Mouse (Mus musculus) frontal cortex, postnatal 14 days (tissue): ENCODE measurements at regions not wholly inside any gene's neighbourhood (a gene's known extent, or its start where the extent isn't known, plus 50 kb on each side); places are given as distances from the start of the nearest gene placed in this dataset.
A peak's percentile ranks its signal among the peaks of the same experiment; 100 is the strongest.

Source experiments
- DNase-seq, 2 experiments: peaks; one replicate each; pipeline ENCODE4 v3.0.0; 2022; ENCODE audit warnings: low spot score in 2 of 2

DNA sequence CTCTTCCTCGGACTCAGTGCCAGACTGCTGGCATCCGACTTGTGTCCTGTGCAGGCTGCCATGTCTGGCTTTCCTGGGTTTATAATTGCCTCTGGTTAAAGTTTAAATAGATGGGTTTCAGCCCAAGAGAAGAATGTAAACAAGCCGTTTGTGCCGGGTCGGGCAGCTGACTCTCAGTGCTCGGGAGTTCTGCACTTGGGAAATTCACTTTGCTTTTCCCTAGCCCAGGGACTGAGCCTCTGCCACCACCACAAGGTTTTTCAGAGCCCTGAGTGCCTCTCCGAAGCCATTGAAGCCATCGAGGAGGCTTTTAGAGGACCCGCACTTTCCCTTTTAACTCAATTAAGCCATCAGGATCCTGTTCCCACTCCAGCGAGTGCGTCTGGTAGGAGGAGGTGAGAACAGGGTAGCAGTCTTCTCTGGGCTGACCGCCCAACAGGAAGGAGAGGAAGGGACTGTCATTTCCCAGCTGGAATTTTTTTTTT, 80.8 kb upstream of the Mkln1 start:
- DNase-seq = no peak

DNA sequence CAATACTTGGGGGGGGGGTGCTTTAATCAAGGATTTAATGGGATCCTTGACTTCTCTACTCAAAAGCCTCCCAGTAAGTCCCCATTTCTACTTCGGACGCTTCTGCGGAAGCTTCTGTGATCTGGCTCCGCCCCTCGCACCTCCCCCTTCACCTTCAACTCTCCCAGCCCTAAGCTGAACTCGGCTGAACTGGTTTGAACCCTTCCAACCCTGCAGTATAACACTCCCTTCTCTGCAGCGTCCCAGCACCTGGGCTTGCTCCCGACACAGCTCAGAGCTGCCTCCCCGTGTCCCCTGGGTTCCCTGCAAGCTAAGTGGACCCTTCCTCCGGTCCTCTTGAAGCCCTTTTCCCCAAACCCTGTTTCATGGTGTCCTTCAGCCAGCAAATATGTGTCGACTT, 80.0 kb upstream of the Mkln1 start:
- DNase-seq = no peak

DNA sequence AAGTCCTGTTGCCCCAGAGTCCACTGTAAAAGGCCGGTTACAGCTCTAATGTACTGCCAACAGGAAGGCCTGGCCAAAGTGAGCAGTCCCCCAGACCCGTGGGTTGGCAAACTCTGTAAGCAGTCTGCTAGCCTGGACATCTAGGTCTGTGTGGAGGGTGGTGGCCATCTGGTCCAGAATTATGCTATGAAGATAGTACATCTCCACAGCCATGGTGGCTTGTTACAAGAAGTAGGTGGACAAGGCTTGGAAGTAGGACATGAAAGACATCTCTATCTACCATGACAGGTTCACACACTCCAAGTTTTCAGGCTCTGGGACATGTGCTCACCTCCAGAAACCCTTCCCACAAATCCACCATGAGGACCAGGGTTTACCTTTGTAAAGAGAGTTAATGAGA, 79.1 kb upstream of the Mkln1 start:
- DNase-seq = no peak

DNA sequence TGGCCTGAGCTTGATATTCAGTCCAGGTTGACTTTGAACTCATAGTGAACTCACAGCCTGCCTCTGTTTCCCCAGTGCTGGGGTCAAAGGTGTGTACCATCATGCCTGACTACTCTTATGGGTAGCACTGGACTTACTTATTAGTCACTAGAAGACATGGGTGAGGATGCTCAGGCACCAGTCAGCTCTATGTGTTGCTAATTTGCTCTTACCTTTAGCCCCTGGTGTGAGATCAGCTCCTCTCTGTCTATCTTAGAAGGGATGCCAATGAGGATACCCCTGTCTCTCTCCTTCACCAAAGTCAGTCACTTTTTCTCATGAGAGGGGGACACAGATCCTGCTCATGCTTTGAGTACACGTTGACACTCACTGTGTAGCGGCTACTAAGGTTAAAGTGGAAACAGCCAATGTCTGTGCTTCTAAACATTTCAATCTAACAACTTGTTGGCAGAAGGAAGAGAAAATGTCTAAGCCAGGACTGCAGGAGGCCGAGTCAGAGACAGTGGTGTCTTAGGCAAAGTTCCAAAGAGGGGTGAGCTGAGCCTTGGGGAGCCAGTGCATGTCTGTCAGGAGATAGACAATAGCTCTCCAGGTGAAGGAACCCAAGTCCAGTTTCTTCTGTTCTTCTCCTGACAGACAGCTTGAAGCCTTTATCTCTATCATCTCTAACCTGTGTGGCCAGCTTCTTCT, 78.2 kb upstream of the Mkln1 start:
- no peak for DNase-seq

DNA sequence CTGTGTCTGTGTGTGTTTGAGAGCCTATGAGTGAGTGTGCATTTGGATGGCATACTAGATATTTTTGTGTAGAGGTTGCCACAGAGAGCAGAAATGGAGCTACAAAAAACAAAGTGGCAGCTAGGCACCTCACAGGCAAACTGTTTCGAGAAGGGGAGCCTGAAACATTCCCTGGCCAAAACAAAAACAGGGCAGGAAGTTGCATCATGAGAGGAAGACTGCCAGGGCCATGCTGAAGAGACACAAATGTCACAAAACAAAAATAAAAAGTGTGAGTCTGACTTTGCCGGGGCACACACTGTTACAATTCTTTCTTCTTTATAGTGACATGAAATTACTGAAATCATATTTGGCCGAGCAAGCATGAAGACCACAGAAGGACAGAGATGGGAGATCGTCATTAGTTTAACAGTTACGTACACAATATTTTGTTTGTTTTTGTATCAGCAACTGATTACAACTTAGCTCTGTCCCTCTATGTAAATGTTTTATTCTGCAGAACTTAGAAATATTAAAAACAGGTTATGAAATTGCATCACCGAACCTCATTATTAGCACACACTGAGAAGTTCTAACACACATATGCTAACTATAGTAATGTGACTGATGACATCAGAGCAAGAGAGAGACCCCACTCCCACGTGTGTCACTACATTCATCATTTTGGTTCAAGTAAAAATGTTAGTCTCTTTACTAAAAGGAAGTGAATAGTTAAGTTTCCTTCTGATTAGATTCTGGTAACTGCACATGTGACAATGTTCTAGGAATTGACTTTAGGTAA, 77.3 kb upstream of the Mkln1 start:
- DNase-seq = no peak

DNA sequence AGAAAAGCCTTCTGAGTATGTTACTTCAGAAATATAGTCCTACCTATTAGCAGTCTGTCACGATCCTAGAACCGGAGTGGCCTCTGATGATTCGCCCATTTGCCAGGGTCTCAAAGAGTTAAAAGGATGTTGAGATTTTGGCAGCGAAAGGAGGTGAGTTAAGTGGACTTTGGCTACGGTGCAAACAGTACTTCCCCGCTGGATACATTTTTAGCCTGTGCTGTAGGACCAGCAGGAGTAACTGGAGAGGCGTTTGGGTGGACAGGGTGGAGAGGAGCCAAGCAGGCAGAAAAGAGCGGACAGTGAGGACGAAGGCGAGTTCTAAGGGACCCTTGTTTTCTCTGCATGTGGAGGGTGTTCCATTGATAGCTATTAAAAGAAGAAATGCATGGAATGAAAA, 76.6 kb upstream of the Mkln1 start:
- DNase-seq = no peak

DNA sequence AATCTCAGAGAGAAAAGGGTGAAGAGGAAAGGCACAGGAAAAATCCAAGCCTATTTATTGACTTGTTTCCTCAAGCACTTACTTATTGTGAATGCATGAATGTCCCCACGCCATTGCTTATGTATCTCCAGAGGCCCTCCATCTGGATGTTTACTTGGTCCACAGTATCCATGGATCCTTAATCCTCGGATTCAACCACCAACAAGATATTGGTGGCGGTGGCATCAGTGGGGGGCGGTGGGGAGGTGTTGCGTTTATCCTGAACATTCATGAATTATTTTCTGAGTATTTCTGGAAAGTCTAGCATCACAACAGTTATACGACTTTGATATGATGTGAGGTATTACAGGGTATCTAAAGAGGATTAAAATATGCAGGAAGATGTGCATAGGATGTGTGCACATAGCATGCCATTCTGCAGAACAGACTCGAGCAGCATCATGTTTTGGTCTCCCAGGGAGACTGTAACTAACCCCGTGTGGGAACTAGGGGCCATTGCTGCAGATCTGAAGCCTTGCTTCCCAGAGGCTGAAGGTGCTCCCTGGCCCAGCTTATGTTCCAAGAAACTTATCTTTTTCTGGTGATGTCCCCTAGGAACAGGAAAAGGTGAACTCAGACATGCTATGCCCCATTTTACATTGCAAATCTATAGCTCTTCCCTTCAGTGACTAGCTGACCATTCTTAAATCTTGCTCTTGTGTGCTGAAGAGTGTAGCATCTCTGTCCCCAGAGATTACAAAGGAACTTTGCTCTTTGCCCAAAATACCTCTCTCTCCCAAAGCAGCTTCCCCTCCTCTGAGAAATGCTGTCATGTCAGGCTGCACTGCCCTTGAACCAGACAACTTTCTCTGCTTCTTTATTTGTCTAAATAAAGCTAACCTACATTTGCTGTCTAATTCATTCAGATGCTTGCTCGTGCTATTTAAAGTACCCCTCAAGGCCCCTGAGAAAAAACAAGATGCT, 75.0 kb upstream of the Mkln1 start:
- DNase-seq = no peak

DNA sequence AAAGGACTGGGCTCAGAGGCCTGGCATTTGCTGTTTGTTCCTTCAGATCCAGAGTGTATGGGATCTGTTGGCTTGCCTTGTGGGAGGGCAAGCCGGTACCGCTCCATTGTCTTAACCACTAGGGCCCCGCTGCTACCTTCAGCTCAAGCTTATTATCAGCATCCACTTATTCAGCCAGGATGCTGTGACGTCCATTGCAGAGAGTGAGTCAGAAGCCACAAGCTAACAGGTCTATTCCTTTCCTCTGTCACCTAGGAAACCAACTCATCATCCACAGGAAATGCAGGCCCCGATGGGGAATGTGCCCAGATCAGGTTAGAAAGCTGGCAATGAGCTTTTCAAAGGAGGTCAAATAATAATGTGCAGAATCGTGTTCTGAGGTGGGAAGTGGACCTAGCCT, 73.8 kb upstream of the Mkln1 start:
- peak in 1 of 2 experiments; percentile 35 for DNase-seq

DNA sequence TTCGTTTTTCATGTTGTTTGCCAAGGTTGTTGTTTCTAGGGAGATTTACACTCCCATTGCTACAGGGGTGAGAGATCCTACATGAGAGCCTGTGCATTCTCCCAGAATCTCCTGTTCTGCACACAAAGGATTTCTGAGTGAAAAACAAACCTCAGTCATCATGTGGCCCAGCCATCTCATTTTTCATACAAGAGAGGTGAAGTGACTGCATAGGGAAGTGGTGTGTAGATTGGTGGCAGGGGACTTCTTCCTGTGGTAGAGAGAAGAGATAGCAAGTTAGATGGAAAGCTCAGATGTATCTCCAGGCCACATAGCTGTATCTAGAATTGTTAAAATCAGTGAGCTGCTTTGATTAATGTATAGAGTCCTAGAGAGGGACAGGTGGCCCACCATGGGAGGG, 72.9 kb upstream of the Mkln1 start:
- DNase-seq = no peak

DNA sequence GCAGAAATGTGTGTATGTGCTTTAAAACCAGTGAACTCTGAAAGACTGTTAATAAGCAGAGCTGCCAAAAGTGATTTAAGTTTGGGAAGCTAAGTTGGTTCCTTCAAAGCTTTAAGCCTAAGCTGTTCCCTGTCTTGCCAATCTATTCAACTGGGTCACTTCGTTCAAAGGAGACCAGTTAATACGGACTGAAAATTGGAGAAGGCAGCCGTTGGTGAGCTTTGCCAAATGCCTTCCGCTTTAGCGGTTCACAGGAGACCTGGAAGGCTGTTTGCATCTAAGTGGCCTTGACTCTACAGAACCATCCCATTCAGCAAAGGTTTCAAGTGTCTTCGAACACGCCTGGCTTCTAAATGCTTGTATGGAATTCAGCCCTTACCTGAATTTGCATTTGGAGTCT, 68.2 kb upstream of the Mkln1 start:
- no peak for DNase-seq

DNA sequence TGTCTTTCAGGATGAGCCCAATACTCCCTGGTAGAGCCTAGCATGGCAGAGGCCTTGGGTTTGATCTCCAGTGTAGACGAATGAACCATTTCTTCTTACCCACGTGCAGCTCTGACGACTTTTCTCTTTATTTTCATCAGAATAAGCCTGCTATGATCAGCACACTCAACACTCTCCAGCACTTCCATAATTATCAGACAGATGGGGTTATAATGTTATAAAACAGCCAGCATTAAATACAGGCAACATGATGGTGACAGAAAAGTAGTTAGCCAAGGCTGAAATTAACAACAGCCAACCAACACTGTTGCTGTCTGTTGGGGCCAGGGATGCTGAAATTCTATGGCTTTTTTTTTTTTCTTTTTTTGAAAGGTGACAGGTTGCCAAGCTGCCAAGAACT, 67.7 kb upstream of the Mkln1 start:
- no peak for DNase-seq

DNA sequence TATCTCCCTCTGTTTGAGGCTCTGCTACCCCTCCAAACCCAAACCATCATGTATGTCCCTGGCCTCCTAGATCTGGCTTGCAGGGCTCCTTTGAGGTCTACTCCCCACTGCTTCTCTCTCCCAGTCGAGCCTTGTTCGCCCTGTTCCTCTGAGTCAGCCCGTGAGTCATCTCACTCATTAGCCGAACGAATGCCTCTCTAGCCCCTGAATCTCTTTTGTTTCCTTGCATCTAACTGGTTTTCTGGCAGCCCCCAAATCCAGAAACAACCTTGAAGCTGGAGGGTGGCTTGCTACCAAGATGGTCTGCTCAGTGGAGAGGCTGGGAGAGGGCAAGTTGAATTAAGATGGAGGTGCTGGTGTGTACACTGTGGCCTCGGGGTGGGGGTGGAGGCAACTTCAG, 66.3 kb upstream of the Mkln1 start:
- no peak for DNase-seq

DNA sequence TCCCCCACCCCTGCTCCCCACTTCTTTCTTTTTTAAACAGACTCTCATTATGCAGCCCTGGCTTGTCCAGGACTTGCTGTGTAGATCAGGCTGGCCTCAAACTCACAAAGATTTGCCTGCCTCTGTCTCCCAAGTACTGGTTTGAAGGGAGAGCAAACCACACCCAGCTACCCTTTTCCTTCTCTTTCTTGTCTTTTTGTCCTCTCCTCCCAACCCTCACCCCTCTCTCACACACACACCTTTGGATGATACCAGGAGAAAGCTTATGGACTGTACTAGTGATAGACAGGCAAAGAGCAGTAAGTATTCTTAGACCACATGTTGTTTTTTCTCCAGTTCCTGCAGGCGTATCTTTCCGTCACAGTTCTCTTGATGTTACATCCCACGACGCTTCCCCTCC, 65.8 kb upstream of the Mkln1 start:
- DNase-seq = no peak

DNA sequence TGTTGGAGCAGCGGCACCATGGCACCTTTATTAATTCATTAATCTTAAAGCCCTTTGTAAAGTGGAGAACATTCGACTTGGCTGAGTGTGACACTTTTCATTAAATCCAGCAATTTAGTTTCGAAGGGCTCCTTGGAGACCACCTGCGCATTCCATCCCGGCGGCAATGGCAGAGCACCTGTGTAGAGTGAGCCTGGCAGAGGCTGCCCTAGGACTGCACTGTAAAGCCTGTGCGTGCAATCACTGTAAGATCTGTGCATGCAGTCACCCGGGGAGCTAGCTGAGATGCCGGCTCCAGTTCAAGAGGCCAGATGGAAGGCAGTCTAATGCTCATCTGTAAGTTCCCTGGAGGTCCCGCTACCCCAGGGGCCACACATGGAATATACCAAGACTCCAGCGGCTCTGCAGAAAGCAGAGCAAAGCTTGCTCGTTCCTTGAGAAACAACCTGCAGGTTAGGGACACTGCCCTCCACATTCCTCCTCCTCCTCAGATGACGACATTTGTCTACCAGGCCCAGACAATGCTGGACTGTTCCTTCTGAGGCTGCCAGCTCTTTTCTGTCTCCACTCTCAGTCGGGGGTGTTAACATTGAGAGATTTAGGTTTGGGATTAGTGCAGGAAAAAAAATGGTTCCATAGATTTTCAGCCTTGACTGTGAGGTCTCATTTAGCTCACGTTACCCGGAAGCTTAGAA, 65.2 kb upstream of the Mkln1 start:
- no peak for DNase-seq

DNA sequence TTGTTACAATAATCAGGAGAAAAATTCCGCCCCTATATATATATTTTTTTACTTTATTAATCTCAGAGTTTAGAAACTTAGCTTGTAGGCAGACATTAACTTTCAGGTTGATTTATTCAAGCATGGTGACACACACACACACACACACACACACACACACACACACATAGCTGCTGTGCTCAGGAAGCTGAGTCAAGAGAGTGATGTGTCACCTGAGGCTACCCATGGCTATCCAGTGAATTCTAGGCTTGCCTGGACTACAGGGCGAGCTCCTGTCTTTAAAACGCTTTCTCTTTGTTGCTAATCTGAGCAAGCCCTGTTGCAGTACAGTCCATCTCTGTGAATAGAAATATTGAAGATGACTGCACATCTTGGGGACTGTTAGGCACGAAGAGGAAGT, 64.4 kb upstream of the Mkln1 start:
- DNase-seq = no peak

DNA sequence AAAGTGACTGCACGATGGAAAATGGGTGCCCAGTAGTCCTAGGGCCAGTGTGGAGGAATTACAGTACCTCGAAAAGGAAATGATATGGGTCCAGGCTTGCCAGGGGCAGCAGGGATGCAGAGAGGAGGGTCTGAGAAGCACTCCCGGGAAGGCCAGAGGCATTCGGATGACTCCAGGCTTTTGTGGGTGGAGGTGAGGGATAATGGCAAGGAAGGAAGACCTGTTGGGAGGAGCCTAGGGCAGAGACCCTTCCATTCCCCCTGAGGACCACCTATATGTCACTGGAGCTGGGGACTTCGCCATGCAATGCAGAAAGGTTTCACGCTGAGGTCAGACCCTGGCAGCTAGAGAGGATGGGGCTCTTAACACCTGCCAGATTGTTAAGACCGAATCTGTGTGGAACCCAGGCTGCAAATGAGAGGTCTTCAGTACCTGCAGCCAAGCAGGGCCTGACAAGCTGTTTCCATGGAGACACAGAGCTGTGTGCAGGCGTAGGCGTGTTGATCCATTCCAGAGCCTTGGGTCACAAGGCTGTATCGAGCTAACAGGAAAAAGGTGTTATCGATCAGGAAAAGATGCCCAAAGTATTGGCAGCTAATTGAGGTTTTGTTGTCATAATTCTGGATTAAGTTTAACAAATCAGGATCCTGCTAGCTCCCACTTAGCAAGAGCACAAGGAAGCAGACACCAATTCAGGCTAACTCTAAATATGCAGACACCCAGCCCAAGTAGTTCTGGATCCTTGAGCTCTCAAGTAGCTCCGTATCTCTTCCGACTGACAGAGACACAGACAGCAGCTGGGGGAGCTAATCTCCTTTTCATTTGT, 59.2 kb upstream of the Mkln1 start:
- no peak for DNase-seq

DNA sequence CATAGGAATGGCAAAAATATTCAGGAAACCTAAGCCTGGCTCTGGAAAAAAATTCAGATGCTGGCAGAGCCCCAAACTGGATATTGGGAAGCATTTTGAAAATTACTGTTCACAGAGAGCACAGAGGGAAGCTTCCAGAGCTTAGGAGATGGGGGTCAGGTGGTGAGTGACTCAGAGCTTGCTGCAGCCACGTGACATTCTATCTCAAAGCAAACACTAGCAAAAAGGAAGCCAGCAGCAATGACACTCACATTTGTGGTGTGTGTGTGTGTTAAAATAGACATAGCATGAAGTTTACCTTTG, 58.6 kb upstream of the Mkln1 start:
- DNase-seq = no peak

DNA sequence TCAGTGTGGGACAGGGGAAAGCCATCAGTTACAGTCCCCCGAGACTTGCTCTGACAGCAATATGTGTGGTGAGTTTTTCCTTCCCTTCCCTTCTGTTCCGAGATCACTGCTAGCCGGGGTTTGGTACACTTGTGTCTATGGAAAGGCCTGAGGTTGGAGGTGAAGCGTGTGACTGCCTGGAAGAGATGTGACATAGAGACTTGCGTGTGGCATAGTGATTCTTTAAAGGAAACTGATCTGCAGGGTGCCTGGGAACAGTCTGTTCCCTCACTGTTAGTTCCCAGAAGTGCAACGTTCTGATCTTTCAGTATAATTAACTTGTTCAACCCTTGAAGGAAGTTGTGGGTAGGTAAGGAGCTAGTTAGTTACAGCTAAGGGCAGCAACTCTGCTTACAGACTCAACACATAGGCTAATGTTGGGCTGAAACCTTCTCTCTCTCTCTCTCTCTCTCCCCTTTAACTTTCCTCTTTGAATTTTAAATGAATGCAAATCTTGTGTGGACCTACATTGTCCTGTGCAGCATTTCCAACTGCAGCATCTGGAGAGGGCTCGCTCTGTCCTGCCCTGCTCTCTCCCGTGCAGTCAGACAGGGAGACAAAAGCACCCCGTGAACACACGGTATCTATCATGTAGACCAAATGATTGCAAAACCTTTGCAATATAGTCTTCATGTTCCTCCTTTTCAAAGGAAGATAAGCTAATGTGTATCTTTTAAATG, 53.0 kb upstream of the Mkln1 start:
- DNase-seq = no peak

DNA sequence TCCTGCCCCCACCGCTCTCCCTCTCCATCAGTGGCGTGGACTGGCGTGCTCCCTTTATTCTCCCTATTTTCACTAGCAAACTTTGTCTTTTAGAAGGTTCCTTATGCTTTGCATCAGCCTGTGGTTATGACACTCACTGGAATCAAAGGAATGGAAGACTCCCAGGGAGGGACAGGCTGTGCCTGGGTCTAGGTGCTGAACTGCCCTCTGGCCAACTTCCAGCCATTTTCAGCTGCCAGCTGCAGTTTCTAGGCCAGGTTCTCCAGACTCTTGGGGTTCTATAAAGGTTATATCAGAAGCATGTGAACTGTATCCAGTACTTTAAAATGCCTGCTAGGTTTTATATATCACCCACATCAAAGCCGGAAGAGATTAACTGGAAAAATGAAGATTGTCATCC, 50.2 kb upstream of the Mkln1 start:
- DNase-seq = no peak
